Mouse (Mus musculus) ES-E14 (cell line): ENCODE results near the gene Grin2a. TPM values are rescaled to one million over a fixed set of nuclear protein-coding genes. Genes with fewer than 3 reads are reported as not detected.

Experiments used
- DNase-seq: peaks from one replicate; pipeline ENCODE4 v3.0.0-alpha.2; 2013; ENCODE audit warnings: low read depth, low spot score
- H3K27ac ChIP-seq: 2 replicates; pipeline ENCODE4 v1.5.1; 2012; ENCODE audit warnings: low read depth, mild to moderate bottlenecking, low read length, moderate library complexity, mixed read lengths; ENCODE audit not compliant: poor library complexity, insufficient read depth, severe bottlenecking
- H3K36me3 ChIP-seq: 2 replicates; pipeline ENCODE4 v1.6.1; 2012; ENCODE audit warnings: mild to moderate bottlenecking, low read length, moderate library complexity, mixed read lengths; ENCODE audit not compliant: control insufficient read depth, poor library complexity, insufficient read depth, severe bottlenecking
- H3K4me1 ChIP-seq, 2 experiments: fragments of 150-350 bp in 1 of 2; sonication (generic) in 1 of 2; 2 replicates each; pipeline ENCODE4 v1.6.1; 2012; ENCODE audit warnings: low read length in 2 of 2, mild to moderate bottlenecking in 1 of 2, mixed read lengths in 1 of 2; ENCODE audit not compliant: control insufficient read depth in 2 of 2, insufficient read depth in 2 of 2, poor library complexity in 1 of 2
- H3K4me3 ChIP-seq, 2 experiments: fragments of 150-350 bp in 1 of 2; sonication (generic) in 1 of 2; 2 replicates each; pipeline ENCODE4 v1.5.1; 2012; ENCODE audit warnings: low read length in 2 of 2, low read depth in 1 of 2, mild to moderate bottlenecking in 1 of 2, mixed read lengths in 1 of 2; ENCODE audit not compliant: insufficient read depth in 1 of 2, poor library complexity in 1 of 2, severe bottlenecking in 1 of 2
- H3K9ac ChIP-seq: 2 replicates; pipeline ENCODE4 v1.6.1; 2012; ENCODE audit warnings: low read depth, mild to moderate bottlenecking, low read length, mixed read lengths; ENCODE audit not compliant: poor library complexity, insufficient read depth, severe bottlenecking
- H3K9me3 ChIP-seq: fragments of 150-350 bp; sonication (generic); 2 replicates; pipeline ENCODE4 v1.6.1; 2012; ENCODE audit warnings: low read depth, mild to moderate bottlenecking, low read length; ENCODE audit not compliant: control insufficient read depth, insufficient read depth
- CHD2 ChIP-seq: IDR thresholded peaks from 2 replicates; pipeline ENCODE4 v1.6.1; 2014; ENCODE audit warnings: mild to moderate bottlenecking, low read depth, low read length, inconsistent platforms
- HCFC1 ChIP-seq: IDR thresholded peaks from 2 replicates; pipeline ENCODE4 v1.6.1; 2012; ENCODE audit warnings: low read length, inconsistent platforms, borderline replicate concordance; ENCODE audit not compliant: insufficient read depth
- MAFK ChIP-seq: IDR thresholded peaks from 2 replicates; pipeline ENCODE4 v1.6.1; 2014; ENCODE audit warnings: mild to moderate bottlenecking, low read depth, low read length, inconsistent platforms; ENCODE audit not compliant: insufficient read depth
- ZC3H11A ChIP-seq: IDR thresholded peaks from 2 replicates; pipeline ENCODE4 v1.6.1; 2012; ENCODE audit warnings: low read depth, mild to moderate bottlenecking, inconsistent platforms, low read length, borderline replicate concordance
- ZNF384 ChIP-seq: IDR thresholded peaks from 2 replicates; pipeline ENCODE4 v1.6.1; 2012; ENCODE audit warnings: low read depth, low read length, inconsistent platforms
- in situ Hi-C, 2 experiments: fragments of 600-800 bp; cut with MboI; formaldehyde crosslinking; loops; one replicate each; pipeline ENCODE4 v1.15.1; 2025; ENCODE audit warnings: low sequenced_read_pairs in 2 of 2, inconsistent platforms in 1 of 2; ENCODE audit not compliant: unreplicated experiment in 2 of 2
- total RNA-seq: library from RNA; depleted of rRNA; stranded (reverse); fragments of 300-350 nt; gene quantifications from 2 replicates; pipeline ENCODE4 v1.2.3, GENCODE M21; 2012

Grin2a gene
- total RNA-seq, 1 experiment, result 0.62 TPM

DNA sequence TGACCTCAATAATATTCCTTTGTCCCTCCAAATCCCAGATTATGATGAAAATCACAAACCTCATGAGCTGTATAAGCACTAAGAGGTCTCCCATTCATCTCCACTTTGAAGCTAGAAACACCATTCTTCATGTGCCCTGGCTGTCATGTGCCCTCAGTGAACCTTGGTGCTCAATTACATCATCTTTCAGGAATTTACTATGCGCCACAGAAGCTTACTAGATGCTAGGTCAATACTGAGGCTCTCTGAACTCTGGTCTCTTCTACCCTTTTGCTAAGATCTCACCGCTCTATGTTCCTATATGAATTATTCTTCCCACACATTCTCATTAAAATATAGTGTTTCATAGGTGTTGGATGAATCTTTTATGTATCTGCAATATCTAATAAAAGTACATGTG lies 387.9 kb downstream of the Grin2a start:
- Histone ChIP-seq H3K4me1 (no peaks in the 10 kb centered on the region), H3K4me3 (no peak overlapping the region), H3K9ac (no peak overlapping the region), H3K27ac (no peak overlapping the region), H3K36me3 (no peaks in the 10 kb centered on the region), H3K9me3 (no peaks in the 10 kb centered on the region)
- no peak for TF ChIP-seq MAFK
- no peak for TF ChIP-seq ZNF384
- in situ Hi-C loops, result no loop called here
- DNase-seq, result no peak

DNA sequence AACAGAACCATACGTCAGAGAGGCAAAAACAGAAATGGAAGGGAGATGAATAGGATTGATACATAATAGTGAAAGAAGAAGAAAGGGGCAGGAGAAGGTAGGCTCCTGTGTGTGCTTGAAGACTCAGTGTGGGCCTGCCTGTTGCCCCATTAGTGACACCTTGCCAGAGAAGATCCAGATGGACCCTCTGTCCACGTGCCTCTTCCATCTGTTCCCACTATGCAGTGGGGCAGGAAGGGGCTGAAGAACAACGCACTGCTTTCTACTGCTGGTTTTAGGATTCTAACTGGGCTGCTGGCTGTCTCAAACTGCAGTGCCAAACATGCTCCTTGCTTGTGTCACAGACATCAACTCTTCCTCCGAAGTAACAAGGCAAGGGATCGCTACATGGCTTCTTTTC lies 391.4 kb downstream of the Grin2a start:
- in situ Hi-C loops, result no loop called here
- H3K9me3 ChIP-seq, result no peaks in the 10 kb centered on the region
- H3K27ac ChIP-seq, result no peak overlapping the region
- DNase-seq, result no peak
- H3K4me1 ChIP-seq, result no peaks in the 10 kb centered on the region
- TF ChIP-seq ZNF384 (no peak), ZC3H11A (no peak), MAFK (no peak), CHD2 (no peak), HCFC1 (no peak)
- no peak overlapping the region for H3K9ac ChIP-seq
- no peak overlapping the region for H3K4me3 ChIP-seq
- no peaks in the 10 kb centered on the region for H3K36me3 ChIP-seq

DNA sequence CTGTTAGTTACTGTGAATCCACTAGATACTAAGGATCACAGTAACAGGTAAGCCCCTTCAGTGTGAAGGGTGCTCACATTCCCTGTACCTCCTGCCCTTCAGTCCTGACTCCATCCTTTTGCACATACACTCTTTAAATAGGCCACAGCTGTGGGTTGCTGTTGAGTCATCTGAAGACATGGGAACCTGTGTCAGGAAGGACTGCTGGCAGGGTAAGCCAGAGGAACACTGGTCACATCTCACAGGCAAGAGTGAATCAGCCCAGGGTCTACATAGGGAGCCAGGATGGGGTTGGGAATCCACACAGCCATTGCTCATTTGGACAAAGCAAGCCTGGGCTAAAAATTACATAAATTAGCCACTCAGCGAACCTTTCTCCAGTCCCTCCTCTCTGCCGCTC lies 392.8 kb downstream of the Grin2a start:
- no peak for DNase-seq
- in situ Hi-C loops, result no loop called here

DNA sequence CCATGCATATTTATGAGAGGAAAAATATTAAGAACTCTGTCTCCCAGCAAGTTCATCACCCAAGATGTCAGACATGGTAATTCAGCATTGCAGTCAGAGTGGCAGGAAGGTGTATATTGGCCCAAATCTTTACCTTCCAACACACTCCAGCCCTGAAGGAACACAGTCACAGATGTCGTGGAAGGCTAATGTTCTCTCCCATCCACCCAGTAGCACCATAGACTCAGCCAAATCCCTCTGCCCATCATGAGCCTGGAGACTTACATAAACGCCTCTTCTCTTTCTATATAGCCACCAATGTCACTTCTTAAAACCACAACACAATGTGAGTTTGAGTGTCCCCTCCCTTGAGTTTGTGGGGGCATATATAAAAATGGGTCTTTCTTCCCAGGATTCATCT lies 406.2 kb downstream of the Grin2a start:
- DNase-seq, result no peak
- Histone ChIP-seq H3K4me1 (no peaks in the 10 kb centered on the region), H3K4me3 (no peak overlapping the region), H3K9me3 (no peaks in the 10 kb centered on the region), H3K27ac (no peak overlapping the region), H3K36me3 (no peaks in the 10 kb centered on the region), H3K9ac (no peak overlapping the region)
- TF ChIP-seq ZC3H11A (no peak), MAFK (no peak), HCFC1 (no peak), ZNF384 (no peak), CHD2 (no peak)
- in situ Hi-C loops, result no loop called here

More for the DNA sequence above, 392.8 kb downstream of the Grin2a start:
- Histone ChIP-seq H3K9me3 (no peaks in the 10 kb centered on the region), H3K4me3 (no peak overlapping the region), H3K9ac (no peak overlapping the region), H3K36me3 (no peaks in the 10 kb centered on the region), H3K4me1 (no peaks in the 10 kb centered on the region), H3K27ac (no peak overlapping the region)
- no peak for TF ChIP-seq ZNF384
- TF ChIP-seq HCFC1, result no peak
- no peak for TF ChIP-seq CHD2
- no peak for TF ChIP-seq ZC3H11A
- no peak for TF ChIP-seq MAFK

DNA sequence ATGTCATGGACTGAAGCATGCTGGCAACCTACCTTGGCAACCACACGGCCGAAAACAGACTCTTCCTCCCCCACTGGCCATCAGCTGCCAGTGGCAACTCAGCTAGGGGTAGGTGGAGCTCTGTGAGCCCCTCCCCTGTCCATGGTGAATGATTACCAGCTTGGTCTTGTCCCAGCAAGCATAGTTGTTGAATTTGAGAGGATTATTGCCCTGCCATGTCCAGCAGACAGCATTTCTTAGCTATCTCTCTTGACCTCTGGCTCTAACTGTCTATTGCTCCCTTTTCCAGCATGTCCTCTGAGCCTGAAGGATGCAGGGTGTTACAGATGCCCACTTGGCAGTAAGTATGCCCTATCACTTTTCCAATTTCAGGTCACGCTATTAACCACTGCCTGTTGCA lies 406.9 kb downstream of the Grin2a start:
- H3K27ac ChIP-seq, result no peak overlapping the region
- no peak for TF ChIP-seq ZC3H11A
- no peak for TF ChIP-seq ZNF384
- no peaks in the 10 kb centered on the region for H3K4me1 ChIP-seq

More for the DNA sequence above, 406.9 kb downstream of the Grin2a start:
- H3K36me3 ChIP-seq, result no peaks in the 10 kb centered on the region
- H3K9ac ChIP-seq, result no peak overlapping the region
- in situ Hi-C loops, result no loop called here
- H3K4me3 ChIP-seq, result no peak overlapping the region
- no peaks in the 10 kb centered on the region for H3K9me3 ChIP-seq
- DNase-seq, result no peak
